Mouse (Mus musculus): ENCODE results near the gene Zdhhc7. TPM values are rescaled to one million over a fixed set of nuclear protein-coding genes. Genes with fewer than 3 reads are reported as not detected.

Gene Zdhhc7
- total RNA-seq, 2 experiments from 2014 or later: 29.0 to 29.9 TPM

DNA sequence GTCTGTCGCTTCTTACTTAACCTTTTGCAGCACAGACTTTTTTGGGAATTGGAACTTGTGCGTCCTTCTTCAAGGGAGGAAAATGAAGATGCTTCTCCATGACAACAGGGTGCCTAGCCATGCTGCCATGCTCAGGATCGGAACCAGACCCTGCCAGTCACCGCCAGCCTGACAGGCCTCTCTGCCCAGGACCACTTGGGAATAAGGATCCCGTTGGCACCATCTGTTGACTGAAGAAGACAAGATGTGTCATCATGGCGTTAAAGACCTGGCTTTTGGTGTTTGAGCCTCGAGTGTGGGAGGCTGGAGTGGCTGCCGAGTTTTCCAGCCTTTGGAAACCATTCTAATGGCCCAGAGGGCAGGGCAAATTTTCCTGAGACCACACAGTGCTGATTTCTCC, 63.7 kb downstream of the Zdhhc7 start:
- DNase-seq (ENCODE audit: low spot score in 2 of 2): no peak

DNA sequence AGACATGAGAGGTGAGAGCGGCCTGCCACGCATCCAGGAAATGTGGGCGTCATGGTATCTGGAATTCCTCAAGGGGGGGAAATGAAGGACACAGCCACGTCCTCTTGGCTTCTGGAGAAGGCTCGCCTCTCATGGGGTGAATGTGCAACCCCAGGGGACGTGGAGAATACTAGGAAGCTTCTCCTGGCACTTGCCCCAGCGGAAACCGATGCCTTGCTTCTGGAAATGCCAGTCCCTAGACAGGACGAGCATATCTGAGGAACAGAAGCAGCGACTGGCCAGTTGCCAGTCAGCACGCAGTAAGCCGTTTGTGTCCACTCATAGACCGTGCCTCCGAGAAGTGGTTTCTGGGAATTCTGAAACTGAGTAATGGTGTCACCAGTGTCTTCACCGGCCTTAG, 64.1 kb downstream of the Zdhhc7 start:
- DNase-seq (ENCODE audit: low spot score in 2 of 2): peak in 1 of 2 experiments; percentile 41

DNA sequence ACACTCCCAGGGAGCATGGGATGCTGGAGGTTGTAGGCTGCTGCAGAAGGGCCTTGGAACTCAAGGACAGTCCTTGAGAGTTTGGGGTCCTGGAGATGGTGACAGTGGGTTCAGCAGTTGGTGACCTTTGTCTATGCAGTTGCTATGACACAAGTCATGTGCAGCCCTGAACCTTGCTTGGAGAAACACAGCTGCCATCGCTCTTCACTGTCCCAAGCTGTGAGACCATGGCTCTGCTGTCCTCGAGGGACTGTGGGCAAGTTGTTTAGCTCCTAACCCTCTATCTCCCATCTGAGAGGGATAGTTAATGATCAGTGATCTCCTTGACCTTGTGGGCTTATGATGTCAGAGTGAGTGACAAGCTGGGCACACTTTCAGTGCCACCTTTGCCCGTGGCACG, 64.7 kb downstream of the Zdhhc7 start:
- no peak for DNase-seq (ENCODE audit: low spot score in 2 of 2)

DNA sequence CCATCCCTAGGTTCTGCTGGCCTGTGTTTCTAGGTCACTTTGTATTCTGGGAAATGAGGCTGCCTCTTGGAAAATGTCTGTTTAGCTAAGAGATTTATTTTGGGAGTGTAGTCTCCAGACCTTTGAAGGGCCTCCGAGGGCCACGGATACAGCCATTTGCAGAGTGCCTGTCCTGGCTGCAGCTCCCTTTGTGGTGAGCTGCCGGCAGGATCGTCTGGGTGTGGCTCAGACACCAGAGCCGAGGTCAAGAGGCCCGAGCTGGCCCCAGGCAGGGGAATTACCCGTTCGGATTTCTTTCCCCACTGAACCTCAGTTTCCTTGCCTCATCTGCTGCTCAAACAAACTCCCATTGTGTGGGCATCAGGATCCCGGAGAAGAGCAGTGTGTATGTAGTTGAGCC, 65.2 kb downstream of the Zdhhc7 start:
- DNase-seq (ENCODE audit: low spot score in 2 of 2): no peak

DNA sequence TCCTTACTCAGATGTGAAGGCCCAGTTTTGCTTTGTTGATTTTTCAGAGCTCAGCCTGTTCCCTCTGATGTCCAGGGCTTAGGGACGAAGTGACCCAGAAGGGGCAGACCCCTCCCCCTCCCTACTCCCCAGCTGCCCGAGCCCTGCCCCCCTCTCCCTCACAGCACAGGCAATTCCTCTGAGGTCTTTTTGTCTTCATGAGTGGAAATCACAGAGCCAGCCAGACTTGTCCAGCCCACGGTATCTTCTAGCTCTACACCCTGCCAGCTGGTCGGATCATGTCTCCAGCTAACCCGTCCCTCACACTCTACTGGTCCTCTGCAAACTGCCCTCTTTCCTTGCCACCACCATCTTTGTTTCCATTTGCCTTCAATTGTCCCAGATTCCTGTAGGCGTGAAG, 66.8 kb downstream of the Zdhhc7 start:
- no peak for DNase-seq (ENCODE audit: low spot score in 2 of 2)

DNA sequence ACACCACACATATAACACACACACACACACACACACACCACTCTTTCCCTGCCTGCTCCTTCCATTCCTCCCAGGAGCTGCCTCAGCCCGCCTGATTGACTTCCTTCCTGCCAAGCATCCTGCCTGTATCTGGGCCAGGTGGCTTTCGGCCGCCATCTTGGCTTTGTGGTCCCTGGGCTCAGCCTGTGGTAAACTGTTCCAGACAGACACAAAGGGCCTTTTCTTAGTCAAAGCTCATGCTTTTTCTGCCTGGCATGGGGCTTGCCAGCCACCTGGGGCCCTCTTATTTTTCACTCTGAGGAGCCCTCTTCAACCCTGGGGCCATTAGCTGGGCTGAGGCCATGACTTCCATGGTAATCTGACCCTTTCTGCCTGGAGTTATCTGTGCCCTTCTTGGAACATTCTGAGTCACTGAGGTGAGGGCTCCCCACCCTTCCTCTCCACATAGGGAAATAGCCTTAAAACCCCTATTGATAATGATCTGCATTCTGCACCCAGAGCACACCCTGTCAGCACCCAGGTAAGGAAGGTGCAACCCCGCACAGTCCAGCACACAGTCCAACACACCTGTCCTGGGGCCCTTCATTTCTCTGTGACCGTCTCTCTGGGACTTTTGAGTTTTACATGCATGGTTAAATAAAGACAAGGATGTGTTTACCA, 68.6 kb downstream of the Zdhhc7 start:
- DNase-seq (ENCODE audit: low spot score in 2 of 2): no peak

Other genes starting within 250 kb of the Zdhhc7 start
- gene Klhl36, start 239.2 kb downstream of the Zdhhc7 start, total RNA-seq (2021): 1 to 10 TPM; 4.0 to 4.8 TPM
- 10 to 100 TPM; 70.5 to 75.0 TPM for gene Usp10, start 191.1 kb downstream of the Zdhhc7 start, total RNA-seq (2021)
- gene Gm20388, start 190.6 kb downstream of the Zdhhc7 start, total RNA-seq (2021): 10 to 100 TPM; 12.8 to 22.8 TPM
- 1 to 10 TPM; 1.3 to 3.0 TPM for gene Crispld2, start 109.0 kb downstream of the Zdhhc7 start, total RNA-seq (2021)
- 10 to 100 TPM; 13.0 to 14.2 TPM for gene 6430548M08Rik, start 12.7 kb upstream of the Zdhhc7 start, total RNA-seq (2021)
- gene Fam92b, start 76.0 kb upstream of the Zdhhc7 start, total RNA-seq (2021): not detected
- gene Gse1, start 127.0 kb upstream of the Zdhhc7 start, total RNA-seq (2021): 10 to 100 TPM; 45.9 to 48.7 TPM